Mouse (Mus musculus): ENCODE measurements around the gene Krt36.

Gene Krt36

DNA sequence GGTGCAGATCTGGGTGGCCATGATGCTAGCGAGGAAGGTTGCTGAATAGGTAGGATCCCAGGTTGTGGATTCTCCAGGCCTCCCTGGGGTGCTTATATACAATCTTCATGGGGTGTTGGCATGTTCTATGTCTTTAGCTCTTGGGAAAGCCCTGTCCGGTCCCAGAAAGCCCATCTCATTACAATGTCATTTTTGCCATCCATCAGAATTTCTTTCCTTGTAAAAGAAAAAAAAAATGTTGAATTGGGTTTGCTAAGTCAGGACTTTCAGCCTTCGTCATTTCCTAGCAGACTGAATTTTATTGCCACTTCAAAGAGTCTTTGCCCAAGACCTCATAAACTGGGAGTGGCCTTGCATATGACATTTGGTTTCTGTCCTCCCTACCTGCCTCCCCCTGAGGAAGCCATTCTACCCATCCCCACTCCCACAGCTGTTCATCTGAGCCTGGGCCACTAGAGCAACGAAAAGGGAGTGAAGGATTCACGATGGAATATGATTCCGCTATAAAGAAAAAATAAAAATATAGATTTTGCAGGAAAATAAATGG is at the start of gene Krt36:
TSS of gene Krt36 (minus strand) at position 51 of the 547 bp plus-strand sequence.
- DNase-seq (ENCODE audit: low spot score): no peak

DNA sequence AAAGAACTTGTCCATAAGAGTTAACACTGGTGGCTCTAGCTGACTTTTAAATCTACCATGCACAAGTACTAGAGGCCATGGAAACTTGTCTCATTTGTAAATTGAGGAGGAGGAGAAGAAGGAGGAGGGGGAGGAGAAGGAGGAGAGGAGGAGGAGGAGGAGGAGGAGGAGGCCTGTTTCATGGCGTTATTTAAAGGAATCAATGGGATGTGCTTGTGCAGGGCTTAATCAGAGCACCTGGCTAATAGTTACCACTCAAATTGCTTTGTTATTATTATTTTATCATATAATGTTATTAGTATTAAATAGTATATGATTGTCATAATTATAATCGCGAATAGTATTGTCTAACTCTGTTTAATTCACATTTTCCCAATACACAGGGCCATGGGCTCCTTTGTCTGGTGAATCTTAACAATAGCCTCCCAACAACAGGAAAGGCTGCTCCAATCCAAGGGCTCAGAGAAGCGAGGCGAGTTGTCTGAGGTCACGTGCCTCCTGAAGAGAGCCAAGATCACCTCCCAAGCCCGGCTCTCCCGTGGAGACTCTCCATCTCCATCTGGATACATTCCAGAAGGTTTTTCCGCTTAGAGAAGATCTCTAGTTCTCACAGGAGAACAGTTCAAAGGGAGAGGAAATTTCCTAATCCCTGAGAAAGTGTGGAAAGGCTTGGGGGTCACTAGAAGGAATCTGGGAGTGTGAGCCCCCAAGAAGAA is 43.3 kb upstream of the Krt36 start, which contains the start of gene Krt19:
TSS of gene Krt19 (minus strand) at position 51 of the 716 bp plus-strand sequence.
- no peak for DNase-seq (ENCODE audit: low spot score)

GRCm38 (mm10) chr11:100147566-100148353 is 42.3 kb upstream of the Krt36 start:
- no peak for DNase-seq (ENCODE audit: low spot score)

DNA sequence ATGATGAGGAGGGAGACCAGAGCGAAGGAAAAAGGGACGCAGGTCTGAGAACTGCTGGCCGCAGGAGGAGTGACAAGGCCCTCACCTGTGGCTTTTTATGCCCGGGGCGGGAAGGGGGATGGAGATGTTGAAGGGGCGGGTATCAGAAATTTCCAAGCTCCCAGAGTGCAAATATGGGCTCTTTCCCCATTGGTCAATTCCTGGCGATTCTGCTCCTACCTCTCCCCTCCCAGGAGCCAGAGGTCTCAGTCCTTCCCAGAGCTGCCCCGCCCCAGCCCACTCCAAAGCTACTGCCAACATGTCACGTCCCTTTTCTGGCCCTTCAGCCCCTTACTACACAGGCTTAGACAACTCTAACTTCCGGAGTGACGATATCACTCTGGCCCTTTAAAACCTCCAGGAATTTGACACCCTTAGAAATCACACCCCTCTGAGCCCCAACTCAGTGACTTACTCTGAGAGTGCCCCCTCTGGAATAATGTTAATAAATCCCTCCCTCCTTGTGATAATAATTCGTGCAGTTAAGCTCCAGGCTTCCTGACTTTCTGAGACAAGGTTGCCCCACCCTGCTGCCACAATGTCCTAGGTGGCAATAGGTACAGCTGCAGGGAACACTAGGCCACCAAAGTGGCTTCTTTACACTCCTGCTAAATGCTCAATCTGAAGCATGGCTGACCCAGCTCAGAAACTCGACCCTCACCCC is 40.6 kb upstream of the Krt36 start:
- DNase-seq (ENCODE audit: low spot score): no peak

GRCm38 (mm10) chr11:100145104-100145503 is 39.7 kb upstream of the Krt36 start:
- DNase-seq (ENCODE audit: low spot score): no peak

DNA sequence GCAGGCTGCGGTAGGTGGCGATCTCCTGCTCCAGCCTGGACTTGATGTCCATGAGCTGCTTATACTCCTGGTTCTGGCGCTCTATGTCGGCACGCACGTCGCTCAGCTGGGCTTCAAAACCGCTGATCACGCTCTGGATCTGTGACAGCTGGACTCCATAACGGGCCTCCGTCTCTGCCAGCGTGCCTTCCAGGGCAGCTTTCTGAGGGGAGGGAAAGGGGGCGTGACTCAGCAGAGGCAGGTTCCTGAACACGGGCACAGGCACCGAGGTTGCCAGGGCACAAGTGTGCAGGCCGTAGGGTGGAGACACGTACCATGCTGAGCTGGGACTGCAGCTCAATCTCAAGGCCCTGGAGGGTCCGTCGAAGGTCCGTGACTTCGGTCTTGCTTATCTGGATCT is 35.5 kb upstream of the Krt36 start:
- DNase-seq (ENCODE audit: low spot score): no peak

GRCm38 (mm10) chr11:100139391-100139790 is 34.0 kb upstream of the Krt36 start:
- no peak for DNase-seq (ENCODE audit: low spot score)

- DNase-seq (ENCODE audit: low spot score): no peak
Observed at GRCm38 (mm10) chr11:100138809-100139208, 33.4 kb upstream of the Krt36 start.

- DNase-seq (ENCODE audit: low spot score): no peak
Observed at GRCm38 (mm10) chr11:100137693-100138092, 32.3 kb upstream of the Krt36 start.

DNA sequence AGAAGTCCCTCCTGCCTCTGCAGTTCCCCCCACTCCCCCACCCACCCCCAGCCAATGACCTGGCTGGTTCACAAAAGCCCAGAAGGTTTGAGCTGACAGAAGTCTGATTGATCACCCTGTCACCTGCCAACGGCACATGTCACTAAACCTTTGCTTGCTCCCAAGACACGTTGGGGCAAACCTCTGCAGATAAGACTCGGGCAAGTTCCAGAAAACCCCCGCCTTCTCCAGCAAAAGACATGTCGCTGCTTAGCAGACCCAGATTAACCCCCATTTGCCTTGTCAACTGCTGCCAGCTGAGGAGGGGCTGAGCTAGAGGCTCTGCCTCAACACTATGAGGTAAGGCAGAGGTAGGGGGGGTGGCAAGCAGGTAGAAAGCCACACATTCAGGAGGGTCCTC is 31.1 kb upstream of the Krt36 start:
- no peak for DNase-seq (ENCODE audit: low spot score)

GRCm38 (mm10) chr11:100135731-100136130 is 30.3 kb upstream of the Krt36 start, which contains the start of gene Krt15:
Gene Krt15, minus strand, starts transcription at chr11:100135928.
- DNase-seq (ENCODE audit: low spot score): no peak

DNA sequence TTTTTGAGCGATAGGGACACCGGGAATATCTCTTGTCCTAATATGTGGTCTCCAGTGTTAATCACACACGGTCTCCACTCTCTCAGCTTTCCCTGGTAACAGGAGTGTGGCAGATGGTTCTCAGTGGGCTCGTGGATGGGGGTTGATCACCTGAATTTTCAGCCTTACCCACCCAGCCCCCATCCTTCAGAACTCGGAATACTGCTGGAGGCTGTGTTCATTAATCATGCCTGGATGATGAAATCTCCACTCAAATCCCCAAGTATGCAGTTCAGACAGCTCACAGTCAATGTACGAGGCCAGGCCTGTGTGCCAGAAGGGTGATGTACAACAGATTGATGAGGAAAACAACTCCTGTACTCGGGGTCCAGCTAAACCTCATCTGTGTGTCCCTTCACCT is 19.5 kb upstream of the Krt36 start:
- DNase-seq (ENCODE audit: low spot score): no peak

- no peak for DNase-seq (ENCODE audit: low spot score)
Observed at GRCm38 (mm10) chr11:100121466-100121865, 16.0 kb upstream of the Krt36 start, which contains the start of gene Krt13. Gene Krt13, minus strand, starts transcription at chr11:100121566.

DNA sequence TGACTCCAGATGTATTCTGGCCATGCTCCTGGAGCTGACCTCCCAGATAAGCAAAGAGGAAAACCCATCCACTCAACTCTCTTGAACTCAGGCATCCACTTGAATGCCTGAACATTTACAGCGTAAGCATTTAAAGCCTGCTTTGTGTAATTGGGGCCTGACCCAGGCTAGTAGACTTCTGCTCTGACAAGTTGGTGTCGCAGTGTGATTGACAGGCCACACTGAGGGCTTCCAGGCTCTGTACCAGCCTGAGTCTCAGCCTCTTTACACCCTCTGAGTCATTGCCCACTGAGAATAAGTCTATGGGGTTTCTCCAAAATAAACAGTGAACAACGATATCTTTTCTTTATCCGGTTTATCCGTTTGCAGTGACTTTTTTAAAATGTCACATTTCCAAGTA is 14.9 kb upstream of the Krt36 start:
- no peak for DNase-seq (ENCODE audit: low spot score)

GRCm38 (mm10) chr11:100113742-100114029 is 8.3 kb upstream of the Krt36 start:
- no peak for DNase-seq (ENCODE audit: low spot score)

DNA sequence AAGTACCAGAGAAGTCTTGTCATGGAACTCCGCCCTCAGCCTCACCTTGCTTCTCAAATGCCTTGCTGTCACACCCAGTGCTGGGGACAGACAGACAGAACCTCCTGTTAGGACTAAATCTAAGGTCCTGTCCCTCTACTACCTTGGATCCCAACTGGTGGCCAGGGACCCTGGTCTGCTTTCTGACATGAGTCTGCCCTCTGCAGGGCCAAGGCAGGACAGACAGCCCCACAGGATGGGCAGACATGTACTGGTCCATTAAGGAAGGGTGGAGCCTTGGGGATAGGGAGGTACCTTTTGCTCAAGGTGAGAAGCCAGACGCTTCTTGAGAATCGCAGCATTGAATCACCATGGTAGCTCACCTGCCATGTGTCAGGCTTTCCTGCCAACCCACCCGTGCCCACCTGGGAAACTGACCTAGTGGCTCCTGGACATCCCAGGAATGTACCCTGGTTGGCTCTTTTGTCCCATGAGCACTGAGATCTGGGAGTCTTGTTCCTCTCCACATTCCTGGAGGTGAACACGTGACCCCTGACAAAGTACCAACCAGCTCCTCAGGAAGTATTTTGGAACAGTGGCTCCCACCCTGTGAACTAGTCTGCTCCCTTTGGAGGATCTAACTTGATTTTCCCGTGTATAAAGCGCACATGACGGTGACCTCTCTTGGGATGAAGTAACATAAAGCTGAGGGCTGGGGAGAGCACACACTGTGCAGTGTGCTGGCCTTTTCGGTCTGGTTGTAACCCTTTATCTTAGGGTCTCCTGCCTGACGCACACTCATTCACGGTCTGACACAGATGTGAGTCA is 7.7 kb upstream of the Krt36 start:
- no peak for DNase-seq (ENCODE audit: low spot score)

GRCm38 (mm10) chr11:100102693-100103429 is 2.6 kb downstream of the Krt36 start:
- no peak for DNase-seq (ENCODE audit: low spot score)

GRCm38 (mm10) chr11:100100391-100100790 is 5.0 kb downstream of the Krt36 start:
- no peak for DNase-seq (ENCODE audit: low spot score)

- no peak for DNase-seq (ENCODE audit: low spot score)
Observed at GRCm38 (mm10) chr11:100097819-100098218, 7.6 kb downstream of the Krt36 start.

DNA sequence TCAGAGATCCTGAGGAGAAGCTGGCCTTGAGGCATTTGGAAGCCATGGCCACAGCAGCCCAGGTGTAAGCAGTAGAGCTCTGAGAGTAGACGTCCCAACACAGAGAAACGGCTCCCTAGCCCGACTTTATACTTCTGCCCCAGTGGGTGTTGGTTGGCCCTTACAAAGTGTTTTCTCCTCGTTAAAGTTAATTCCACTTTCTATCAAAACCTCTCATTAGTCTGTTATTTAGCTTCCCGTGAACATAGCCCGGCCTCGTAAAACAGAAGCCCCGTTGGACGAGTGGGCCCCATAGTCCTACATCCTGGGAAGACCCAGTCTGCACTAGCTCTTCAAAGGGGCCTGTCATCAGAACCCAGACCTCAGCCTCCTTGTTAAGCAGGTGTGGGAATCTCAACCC is 9.3 kb downstream of the Krt36 start, which contains the start of gene Krt35:
TSS of gene Krt35 (minus strand) at position 101 of the 400 bp plus-strand sequence.
- no peak for DNase-seq (ENCODE audit: low spot score)
